Mouse (Mus musculus): ENCODE results near the gene Sugct. TPM values are rescaled to one million over a fixed set of nuclear protein-coding genes. Genes with fewer than 3 reads are reported as not detected.

Gene Sugct
- total RNA-seq (2023), result not detected

GRCm38 (mm10) chr13:17694911-17695699 is at the start of gene Sugct, which contains the start of gene Mplkip:
Sugct (minus strand) TSS chr13:17695553.
Mplkip (plus strand) TSS chr13:17695192.

Other genes with a start within 250 kb of the Sugct start
- gene Mplkip, start 361 bp downstream of the Sugct start, total RNA-seq (2023), result 10 to 100 TPM; 23.0 to 23.8 TPM
- 100 to 1,000 TPM; 100 to 108 TPM for gene Cdk13, start 109.5 kb upstream of the Sugct start, total RNA-seq (2023)
- 10 to 100 TPM; 37.7 to 39.6 TPM for gene Rala, start 248.7 kb upstream of the Sugct start, total RNA-seq (2023)